Mouse (Mus musculus) liver, embryonic 12.5 days (tissue): ENCODE results near the gene Pycr1. TPM values are rescaled to one million over a fixed set of nuclear protein-coding genes. Genes with fewer than 3 reads are reported as not detected.

ENCODE experiments used
- ATAC-seq: fragments of 200-750 bp; cut with Nextera tagmentation; 2 replicates; pipeline ENCODE4 v1.8.0; 2017; ENCODE audit warnings: moderate number of reproducible peaks, mild to moderate bottlenecking, moderate library complexity
- H3K27ac ChIP-seq: fragments of 300-500 bp; sonication (generic); 2 replicates; pipeline ENCODE4 v1.5.1; 2016; ENCODE audit warnings: mild to moderate bottlenecking
- H3K27me3 ChIP-seq: fragments of 300-500 bp; sonication (generic); replicated peaks from 2 replicates; pipeline ENCODE4 v1.6.1; 2016; ENCODE audit warnings: mild to moderate bottlenecking, moderate library complexity
- H3K36me3 ChIP-seq: fragments of 300-500 bp; sonication (generic); 2 replicates; pipeline ENCODE4 v1.6.1; 2016; ENCODE audit warnings: mild to moderate bottlenecking, moderate library complexity
- H3K4me1 ChIP-seq: fragments of 300-500 bp; sonication (generic); 2 replicates; pipeline ENCODE4 v1.6.1; 2016
- H3K4me2 ChIP-seq: fragments of 300-500 bp; sonication (generic); 2 replicates; pipeline ENCODE4 v1.6.1; 2016; ENCODE audit warnings: mild to moderate bottlenecking, moderate library complexity
- H3K4me3 ChIP-seq: fragments of 300-500 bp; sonication (generic); 2 replicates; pipeline ENCODE4 v1.5.1; 2016; ENCODE audit warnings: mild to moderate bottlenecking, moderate library complexity
- H3K9ac ChIP-seq: fragments of 300-500 bp; sonication (generic); 2 replicates; pipeline ENCODE4 v1.6.1; 2016; ENCODE audit warnings: mild to moderate bottlenecking, moderate library complexity
- H3K9me3 ChIP-seq: fragments of 300-500 bp; sonication (generic); replicated peaks from 2 replicates; pipeline ENCODE4 v1.6.1; 2016; ENCODE audit warnings: mild to moderate bottlenecking, moderate library complexity
- WGBS: fragments of 180-500 bp; shearing (Covaris S2); methylation state at CpG from one replicate; pipeline ENCODE4 v1.1.7; 2016; ENCODE audit not compliant: insufficient replicate concordance; 5-methylcytosine and 5-hydroxymethylcytosine counted together
- polyA plus RNA-seq: library from polyadenylated mRNA; unstranded; fragments of >200 nt; fragmentation: Nextera tagmentation; extraction: Ambion mirVana; gene quantifications from 2 replicates; pipeline ENCODE4 v1.2.1, GENCODE M21; 2016

The Pycr1 gene
- polyA plus RNA-seq, 1 experiment from 2014 or later, result 11.3 TPM

GRCm38 (mm10) chr11:120651872-120652271 is 8.3 kb upstream of the Pycr1 start:
- Histone ChIP-seq H3K27me3 (peaks cover 63% of the 10 kb centered on the region), H3K4me2 (no peak overlapping the region), H3K36me3 (no peaks in the 10 kb centered on the region), H3K9ac (no peak overlapping the region), H3K4me3 (no peak overlapping the region), H3K4me1 (peaks cover 11% of the 10 kb centered on the region), H3K27ac (no peak overlapping the region), H3K9me3 (no peaks in the 10 kb centered on the region)
- no peak for ATAC-seq
- WGBS, result 56% methylated on average over 3 of the region's 3 CpGs

DNA sequence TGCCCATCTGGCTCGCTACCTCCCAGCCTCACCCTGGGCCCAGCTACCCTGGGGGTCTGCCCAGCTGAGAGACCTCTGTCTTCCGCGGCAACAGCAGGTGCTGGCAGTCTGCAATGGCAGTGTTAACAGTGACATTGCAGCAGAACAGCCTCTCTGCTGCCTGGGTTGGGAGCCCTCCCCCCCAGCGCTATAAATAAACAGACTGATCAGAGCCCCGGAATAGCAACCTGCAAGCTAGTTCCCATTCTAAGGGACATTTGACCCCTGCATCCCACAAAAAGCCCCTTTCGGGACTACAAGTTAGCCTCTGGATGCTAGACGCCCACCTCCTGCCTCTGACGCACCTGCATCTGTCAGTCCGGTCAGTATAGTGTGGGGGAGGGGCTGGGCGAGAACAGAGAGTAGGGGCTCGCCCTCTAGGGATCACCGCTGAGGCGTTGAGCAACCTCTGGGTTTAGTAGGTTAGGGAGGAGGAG is 4.5 kb upstream of the Pycr1 start, which contains the start of gene Myadml2:
Gene Myadml2 (minus strand): TSS at position 158 of the 476 bp plus-strand sequence.
- H3K4me3 ChIP-seq, result peak within 1 kb of the TSS; percentile 38

DNA sequence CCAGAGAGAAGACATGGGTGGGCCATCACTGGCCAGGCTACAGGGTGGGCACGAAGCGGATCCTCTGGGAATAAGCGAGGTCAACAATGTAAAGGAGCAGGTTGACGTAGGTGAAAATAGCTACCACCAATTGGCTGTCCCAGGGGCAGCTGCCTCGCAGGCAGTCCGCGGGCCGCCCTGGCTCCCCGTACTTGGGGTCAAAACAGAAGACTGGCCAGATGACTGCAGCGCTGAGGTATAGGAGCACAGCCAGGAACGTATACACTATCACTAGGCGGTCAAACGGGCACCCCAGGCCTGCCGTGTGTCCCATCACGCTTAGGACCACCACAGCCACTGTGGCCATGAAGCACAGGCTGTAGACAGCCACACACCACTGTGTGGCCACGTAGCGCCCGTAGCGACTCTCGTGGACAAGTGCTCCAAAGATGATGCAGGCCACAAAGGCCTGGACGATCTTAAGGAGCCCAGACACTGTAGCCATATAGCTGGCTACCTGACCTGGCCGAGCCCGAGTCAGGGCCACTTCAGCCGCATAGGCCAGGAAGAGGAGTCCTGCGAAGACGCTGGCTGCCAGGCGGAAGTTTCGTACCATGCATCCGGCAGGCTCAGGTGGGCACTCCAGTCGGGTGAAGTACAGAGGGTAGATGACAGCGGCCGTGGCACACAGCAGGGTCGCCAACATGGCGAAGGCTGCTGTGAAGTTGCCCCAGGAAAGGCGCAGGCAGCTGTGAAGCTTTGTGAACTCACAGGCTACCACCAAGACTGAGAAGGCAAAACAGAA is 3.7 kb upstream of the Pycr1 start:
- Histone ChIP-seq H3K4me2 (peak overlapping the region; percentile 66), H3K27me3 (peaks cover 51% of the 10 kb centered on the region), H3K4me3 (peak overlapping the region; percentile 38; the same call in 1 of the 2 replicates), H3K9me3 (no peaks in the 10 kb centered on the region), H3K36me3 (no peaks in the 10 kb centered on the region), H3K4me1 (peaks cover 30% of the 10 kb centered on the region), H3K27ac (no peak overlapping the region), H3K9ac (0 out of 2 replicates have a peak overlapping the region, but pooled peaks have one; percentile 9)
- no peak for ATAC-seq
- 72% methylated on average over 35 of the region's 35 CpGs for WGBS

More for the DNA sequence above, 4.5 kb upstream of the Pycr1 start, which contains the start of gene Myadml2:
- Histone ChIP-seq H3K27ac (no peak within 1 kb of the TSS), H3K9ac (peak within 1 kb of the TSS; percentile 48; the same call in 1 of the 2 replicates), H3K36me3 (no peaks in the 10 kb centered on the region), H3K27me3 (peaks cover 43% of the 10 kb centered on the region), H3K9me3 (no peaks in the 10 kb centered on the region), H3K4me1 (peaks cover 22% of the 10 kb centered on the region), H3K4me2 (peak within 1 kb of the TSS; percentile 66)
- ATAC-seq, result no peak
- 6% methylated on average over 13 of the region's 13 CpGs for WGBS

GRCm38 (mm10) chr11:120642939-120643600 is 499 bp downstream of the Pycr1 start:
- Histone ChIP-seq H3K4me1 (peaks cover 28% of the 10 kb centered on the region), H3K36me3 (no peaks in the 10 kb centered on the region), H3K4me2 (peak overlapping the region; percentile 96), H3K4me3 (peak overlapping the region; percentile 57), H3K9me3 (no peaks in the 10 kb centered on the region), H3K9ac (peak overlapping the region; percentile 78), H3K27me3 (peaks cover 50% of the 10 kb centered on the region), H3K27ac (peak overlapping the region; percentile 46; the same call in 1 of the 2 replicates)
- peak; percentile 64 for ATAC-seq
- 1% methylated on average over 18 of the region's 18 CpGs for WGBS

DNA sequence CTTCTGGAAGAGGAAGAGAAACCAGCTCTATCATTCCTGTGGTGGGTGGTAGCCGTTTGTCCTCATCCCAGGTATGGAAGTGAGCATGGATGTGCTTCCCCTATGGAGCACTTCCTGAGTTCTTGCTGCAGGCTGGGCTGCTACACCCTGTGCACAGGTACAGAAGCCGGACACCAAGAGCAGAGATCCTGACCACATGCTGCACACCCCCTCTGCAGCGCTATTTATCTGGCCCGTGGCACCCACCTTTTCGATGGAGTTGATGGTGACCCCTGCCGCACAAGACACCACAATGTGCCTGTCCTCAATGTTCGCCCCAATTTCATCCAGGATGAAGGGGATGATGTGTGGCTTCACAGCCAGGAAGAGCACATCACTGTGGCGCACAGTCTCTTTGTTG is 1.7 kb downstream of the Pycr1 start:
- H3K9ac ChIP-seq, result no peak overlapping the region
- WGBS, result 78% methylated on average over 8 of the region's 8 CpGs
- H3K4me1 ChIP-seq, result peaks cover 25% of the 10 kb centered on the region
- H3K27me3 ChIP-seq, result peaks cover 38% of the 10 kb centered on the region
- no peak for ATAC-seq
- no peak overlapping the region for H3K4me2 ChIP-seq
- no peaks in the 10 kb centered on the region for H3K36me3 ChIP-seq
- H3K4me3 ChIP-seq, result no peak overlapping the region
- no peak overlapping the region for H3K27ac ChIP-seq
- no peaks in the 10 kb centered on the region for H3K9me3 ChIP-seq

DNA sequence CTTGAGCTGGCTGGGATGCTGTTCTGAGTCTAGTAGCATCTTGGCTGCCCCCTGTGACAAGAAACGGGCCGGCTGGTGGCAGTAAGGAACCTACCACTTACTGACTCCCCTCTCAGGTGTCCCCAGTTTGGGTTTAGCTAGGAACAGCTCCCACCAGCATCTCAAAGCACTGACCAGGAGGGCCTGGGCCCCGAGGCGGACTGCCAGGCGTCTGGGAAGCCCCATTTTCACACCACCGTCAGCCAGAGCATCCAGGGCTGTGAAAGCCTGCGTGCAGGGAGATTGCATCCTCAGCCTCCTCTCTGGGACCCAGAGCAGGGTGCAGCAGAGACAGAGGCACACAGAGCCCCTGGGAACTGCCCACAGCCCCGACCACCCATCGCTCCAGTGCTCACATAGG is 2.3 kb downstream of the Pycr1 start:
- no peak overlapping the region for H3K4me3 ChIP-seq
- no peak overlapping the region for H3K27ac ChIP-seq
- no peak overlapping the region for H3K4me2 ChIP-seq
- peaks cover 33% of the 10 kb centered on the region for H3K27me3 ChIP-seq
- H3K9ac ChIP-seq, result no peak overlapping the region
- no peaks in the 10 kb centered on the region for H3K36me3 ChIP-seq
- ATAC-seq, result no peak
- H3K4me1 ChIP-seq, result peaks cover 28% of the 10 kb centered on the region
- H3K9me3 ChIP-seq, result no peaks in the 10 kb centered on the region
- 67% methylated on average over 9 of the region's 9 CpGs for WGBS

DNA sequence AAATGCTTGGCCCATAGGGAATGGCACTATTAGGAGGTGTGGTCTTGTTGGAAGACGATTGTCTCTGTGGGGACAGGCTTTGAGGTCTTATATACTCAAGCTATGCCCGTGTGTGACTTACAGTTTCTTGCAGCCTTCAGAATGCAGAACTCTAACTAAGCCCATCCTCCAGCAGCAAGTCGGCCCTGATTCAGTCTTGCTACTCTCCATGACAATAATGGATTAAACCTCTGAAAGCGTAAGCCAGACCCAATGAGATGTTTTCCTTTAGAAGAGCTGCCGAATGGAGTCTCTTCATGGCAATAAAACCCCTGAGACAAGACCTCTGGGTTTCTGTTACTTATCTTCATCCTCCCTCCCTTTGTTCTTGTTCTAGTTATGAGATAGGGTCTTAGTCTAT is 8.8 kb downstream of the Pycr1 start:
- H3K9ac ChIP-seq, result peak overlapping the region; percentile 99; the same call in 1 of the 2 replicates
- H3K4me1 ChIP-seq, result peaks cover 52% of the 10 kb centered on the region
- H3K27ac ChIP-seq, result peak overlapping the region; percentile 94; the same call in 1 of the 2 replicates
- no peaks in the 10 kb centered on the region for H3K27me3 ChIP-seq
- peak overlapping the region; percentile 76 for H3K4me2 ChIP-seq
- no peak for ATAC-seq
- WGBS, result 78% methylated on average over 5 of the region's 5 CpGs
- peak overlapping the region; percentile 91 for H3K4me3 ChIP-seq
- H3K36me3 ChIP-seq, result no peaks in the 10 kb centered on the region
- H3K9me3 ChIP-seq, result no peaks in the 10 kb centered on the region

DNA sequence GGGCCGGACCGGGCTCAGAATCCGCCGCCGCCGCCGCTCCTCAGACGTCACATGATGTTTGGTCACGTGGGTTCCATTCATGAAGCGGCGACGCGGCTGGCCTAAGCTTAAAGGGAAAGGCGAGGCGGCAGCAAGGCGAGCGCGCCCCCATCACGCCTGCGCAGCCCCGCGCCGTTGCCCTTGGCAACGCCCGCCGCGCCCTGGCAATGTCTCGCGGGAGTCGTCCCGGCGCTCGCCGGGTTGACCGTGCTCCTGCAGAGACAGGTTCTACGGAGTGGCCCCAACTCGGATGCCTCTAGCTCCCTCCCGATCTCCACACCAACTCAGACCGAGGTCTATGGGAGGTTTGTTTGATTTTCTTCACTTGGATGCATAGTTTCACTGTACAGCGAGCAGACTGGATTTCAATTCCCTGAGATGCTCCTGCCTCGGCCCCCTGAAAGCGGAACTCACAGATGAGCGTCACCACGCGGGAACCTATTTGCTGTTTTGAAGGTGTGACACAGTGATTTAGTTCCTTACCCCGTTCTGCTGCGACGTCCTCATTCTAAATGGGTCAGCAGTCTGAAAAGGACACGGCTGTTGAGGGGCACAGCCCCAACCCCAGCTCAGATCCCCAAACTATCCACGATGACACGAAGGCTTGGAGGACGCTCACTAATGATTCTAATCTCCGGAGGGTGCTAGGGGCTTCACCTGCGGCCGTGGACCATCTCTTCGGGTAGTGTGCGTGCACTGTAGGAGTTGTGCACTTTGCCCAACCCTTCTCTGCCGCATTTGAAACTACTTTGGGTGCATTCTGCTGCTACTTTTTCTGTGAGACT is 9.8 kb downstream of the Pycr1 start, which contains the start of gene Mafg:
Gene Mafg (minus strand): TSS at position 81 of the 824 bp plus-strand sequence.
- Histone ChIP-seq H3K4me3 (peak within 1 kb of the TSS; percentile 91), H3K36me3 (peaks cover 9% of the 10 kb centered on the region), H3K4me2 (peak within 1 kb of the TSS; percentile 76), H3K27ac (peak within 1 kb of the TSS; percentile 94), H3K4me1 (peaks cover 63% of the 10 kb centered on the region), H3K27me3 (no peaks in the 10 kb centered on the region), H3K9me3 (no peaks in the 10 kb centered on the region), H3K9ac (peak within 1 kb of the TSS; percentile 99)
- 8% methylated on average over 58 of the region's 58 CpGs for WGBS
- peak; percentile 79 for ATAC-seq

- Histone ChIP-seq H3K4me3 (peak overlapping the region; percentile 91), H3K4me1 (peaks cover 70% of the 10 kb centered on the region), H3K36me3 (peaks cover 15% of the 10 kb centered on the region), H3K27ac (peak overlapping the region; percentile 94), H3K9me3 (no peaks in the 10 kb centered on the region), H3K9ac (peak overlapping the region; percentile 99), H3K4me2 (peak overlapping the region; percentile 76), H3K27me3 (no peaks in the 10 kb centered on the region)
- peak; percentile 78 for ATAC-seq
- WGBS, result under 1% methylated on average over 116 of the region's 116 CpGs
These were observed 10.7 kb downstream of the Pycr1 start for GRCm38 (mm10) chr11:120632559-120633519.

- Histone ChIP-seq H3K4me1 (peaks cover 74% of the 10 kb centered on the region), H3K4me3 (peak overlapping the region; percentile 91), H3K9me3 (no peaks in the 10 kb centered on the region), H3K36me3 (peaks cover 25% of the 10 kb centered on the region), H3K4me2 (peak overlapping the region; percentile 76), H3K27me3 (no peaks in the 10 kb centered on the region), H3K27ac (peak overlapping the region; percentile 94), H3K9ac (peak overlapping the region; percentile 99)
- ATAC-seq, result peak; percentile 22
- WGBS, result 39% methylated on average over 4 of the region's 4 CpGs
These were observed 11.7 kb downstream of the Pycr1 start for GRCm38 (mm10) chr11:120631726-120632448.
